Mouse (Mus musculus) intestine, embryonic 16.5 days (tissue): ENCODE results near the gene Olfr1381. TPM values are rescaled to one million over a fixed set of nuclear protein-coding genes. Genes with fewer than 3 reads are reported as not detected.
"Not testable (repeated sequence)": the region's sequence is repeated elsewhere in the genome, so short reads cannot be mapped to it uniquely, and the experiment has no call there.

ENCODE experiments used
- ATAC-seq: fragments of 200-750 bp; cut with Nextera tagmentation; 2 replicates; pipeline ENCODE4 v1.8.0; 2017; ENCODE audit warnings: moderate TSS enrichment, moderate library complexity
- H3K27ac ChIP-seq: fragments of 300-500 bp; sonication (generic); 2 replicates; pipeline ENCODE4 v1.5.1; 2014; ENCODE audit warnings: mild to moderate bottlenecking, low read length
- H3K27me3 ChIP-seq: fragments of 300-500 bp; sonication (generic); replicated peaks from 2 replicates; pipeline ENCODE4 v1.6.1; 2014; ENCODE audit warnings: low read length, control low read depth, mixed read lengths; ENCODE audit not compliant: control insufficient read depth, insufficient read depth
- H3K36me3 ChIP-seq: fragments of 300-500 bp; sonication (generic); 2 replicates; pipeline ENCODE4 v1.6.1; 2014; ENCODE audit warnings: low read length, control low read depth; ENCODE audit not compliant: control insufficient read depth, insufficient read depth
- H3K4me1 ChIP-seq: fragments of 300-500 bp; sonication (generic); 2 replicates; pipeline ENCODE4 v1.6.1; 2014; ENCODE audit warnings: low read length, control low read depth, mixed read lengths; ENCODE audit not compliant: control insufficient read depth, insufficient read depth
- H3K4me2 ChIP-seq: fragments of 300-500 bp; sonication (generic); 2 replicates; pipeline ENCODE4 v1.6.1; 2014; ENCODE audit warnings: low read depth, low read length, control low read depth
- H3K4me3 ChIP-seq: fragments of 300-500 bp; sonication (generic); 2 replicates; pipeline ENCODE4 v1.5.1; 2014; ENCODE audit warnings: mild to moderate bottlenecking, low read length
- H3K9ac ChIP-seq: fragments of 300-500 bp; sonication (generic); 2 replicates; pipeline ENCODE4 v1.6.1; 2014; ENCODE audit warnings: low read depth, low read length
- H3K9me3 ChIP-seq: fragments of 300-500 bp; sonication (generic); 2 replicates; pipeline ENCODE4 v1.6.1; 2016; ENCODE audit warnings: low read length, control low read depth; ENCODE audit not compliant: control insufficient read depth
- WGBS: fragments of 180-500 bp; shearing (Covaris S2); extraction: QIAGEN DNeasy Blood & Tissue Kit; methylation state at CpG from one replicate; pipeline ENCODE4 v1.1.7; 2014; 5-methylcytosine and 5-hydroxymethylcytosine counted together
- polyA plus RNA-seq: library from polyadenylated mRNA; unstranded; fragments of >200 nt; fragmentation: Nextera tagmentation; extraction: Ambion mirVana; gene quantifications from 2 replicates; pipeline ENCODE4 v1.2.1, GENCODE M21; 2015

The Olfr1381 gene
- polyA plus RNA-seq, 1 experiment from 2014 or later, result not detected

DNA sequence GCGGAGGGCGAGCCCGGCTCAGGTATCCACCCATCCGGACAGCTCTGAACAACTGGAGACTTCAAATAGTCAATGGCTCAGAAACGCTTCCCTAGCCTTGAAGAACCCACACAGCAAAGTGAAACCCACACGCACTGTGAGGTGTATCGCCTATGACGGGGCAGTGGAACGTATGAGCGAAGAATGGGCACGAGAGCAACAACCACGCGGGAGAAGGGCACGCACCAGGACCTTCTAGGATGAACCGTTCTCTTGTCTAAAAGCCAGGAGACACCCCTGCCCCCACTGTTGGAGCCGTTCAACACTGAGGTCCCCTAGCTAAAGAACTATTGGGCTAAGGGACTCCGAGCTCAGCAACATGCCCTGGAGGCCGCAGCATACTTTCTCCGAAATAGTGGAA lies 47.0 kb downstream of the Olfr1381 start:
- WGBS, result 90% methylated on average over 19 of the region's 19 CpGs
- no peaks in the 10 kb centered on the region for H3K4me1 ChIP-seq
- no peak overlapping the region for H3K27ac ChIP-seq
- no peaks in the 10 kb centered on the region for H3K9me3 ChIP-seq
- H3K27me3 ChIP-seq, result no peaks in the 10 kb centered on the region
- ATAC-seq, result no peak
- no peak overlapping the region for H3K4me3 ChIP-seq
- no peak overlapping the region for H3K9ac ChIP-seq
- H3K4me2 ChIP-seq, result no peak overlapping the region
- H3K36me3 ChIP-seq, result no peaks in the 10 kb centered on the region

GRCm38 (mm10) chr11:49597149-49597548 lies 53.9 kb downstream of the Olfr1381 start:
- not testable (repeated sequence) for H3K36me3 ChIP-seq, H3K4me3 ChIP-seq, H3K27ac ChIP-seq, H3K9me3 ChIP-seq, H3K27me3 ChIP-seq, ATAC-seq, H3K4me1 ChIP-seq, H3K4me2 ChIP-seq, H3K9ac ChIP-seq
- WGBS, result 69% methylated on average over 2 of the region's 2 CpGs

Other genes with a start within 250 kb of the Olfr1381 start
- gene Olfr10, start 238.7 kb upstream of the Olfr1381 start, polyA plus RNA-seq, result not detected in 2 replicates
- gene Olfr1391, start 220.7 kb upstream of the Olfr1381 start, polyA plus RNA-seq, result not detected in 2 replicates
- not detected in 2 replicates for gene Olfr1390, start 208.3 kb upstream of the Olfr1381 start, polyA plus RNA-seq
- not detected in 2 replicates for gene Olfr1389, start 120.4 kb upstream of the Olfr1381 start, polyA plus RNA-seq
- 0.05 and 0.10 TPM in 2 replicates for gene Olfr1388, start 106.8 kb upstream of the Olfr1381 start, polyA plus RNA-seq
- gene Olfr1387, start 88.1 kb upstream of the Olfr1381 start, polyA plus RNA-seq, result not detected in 2 replicates
- gene Olfr1386, start 78.4 kb upstream of the Olfr1381 start, polyA plus RNA-seq, result not detected in 2 replicates
- gene Olfr1385, start 54.4 kb upstream of the Olfr1381 start, polyA plus RNA-seq, result not detected in 2 replicates
- gene Olfr1384, start 36.7 kb upstream of the Olfr1381 start, polyA plus RNA-seq, result not detected in 2 replicates
- gene Olfr1383, start 23.8 kb upstream of the Olfr1381 start, polyA plus RNA-seq, result not detected in 2 replicates
- gene Olfr1382, start 15.2 kb upstream of the Olfr1381 start, polyA plus RNA-seq, result not detected in 2 replicates
- gene Olfr1380, start 13.4 kb downstream of the Olfr1381 start, polyA plus RNA-seq, result not detected in 2 replicates
- gene Flt4, start 65.8 kb downstream of the Olfr1381 start, polyA plus RNA-seq, result 4.0 and 4.3 TPM in 2 replicates
- gene Scgb3a1, start 120.2 kb downstream of the Olfr1381 start, polyA plus RNA-seq, result not detected in 2 replicates
- gene Cnot6, start 169.3 kb downstream of the Olfr1381 start, polyA plus RNA-seq, result 26.9 and 31.5 TPM in 2 replicates